Mouse (Mus musculus) limb, embryonic 15.5 days (tissue): ENCODE data around the gene Emc9. TPM values are rescaled to one million over a fixed set of nuclear protein-coding genes. Genes with fewer than 3 reads are reported as not detected.

ENCODE experiments used
- ATAC-seq: fragments of 200-750 bp; cut with Nextera tagmentation; 2 replicates; pipeline ENCODE4 v1.8.0; 2017; ENCODE audit warnings: low read depth, moderate TSS enrichment; ENCODE audit not compliant: insufficient number of reproducible peaks, low FRiP score, low TSS enrichment
- H3K27ac ChIP-seq: fragments of 300-500 bp; sonication (generic); 2 replicates; pipeline ENCODE4 v1.5.1; 2015; ENCODE audit warnings: moderate library complexity, mild to moderate bottlenecking, inconsistent platforms
- H3K27me3 ChIP-seq: fragments of 300-500 bp; sonication (generic); 2 replicates; pipeline ENCODE4 v1.6.1; 2015; ENCODE audit warnings: inconsistent platforms
- H3K36me3 ChIP-seq: fragments of 300-500 bp; sonication (generic); 2 replicates; pipeline ENCODE4 v1.6.1; 2015; ENCODE audit warnings: inconsistent platforms
- H3K4me1 ChIP-seq: fragments of 300-500 bp; sonication (generic); 2 replicates; pipeline ENCODE4 v1.6.1; 2015; ENCODE audit warnings: inconsistent platforms
- H3K4me2 ChIP-seq: fragments of 300-500 bp; sonication (generic); 2 replicates; pipeline ENCODE4 v1.6.1; 2015; ENCODE audit warnings: mild to moderate bottlenecking, inconsistent platforms
- H3K4me3 ChIP-seq: fragments of 300-500 bp; sonication (generic); 2 replicates; pipeline ENCODE4 v1.5.1; 2015; ENCODE audit warnings: mild to moderate bottlenecking, inconsistent platforms
- H3K9ac ChIP-seq: fragments of 300-500 bp; sonication (generic); 2 replicates; pipeline ENCODE4 v1.6.1; 2015; ENCODE audit warnings: inconsistent platforms
- H3K9me3 ChIP-seq: fragments of 300-500 bp; sonication (generic); 2 replicates; pipeline ENCODE4 v1.6.1; 2016; ENCODE audit warnings: inconsistent platforms
- WGBS: fragments of 180-500 bp; shearing (Covaris S2); methylation state at CpG from one replicate; pipeline ENCODE4 v1.1.7; 2015; 5-methylcytosine and 5-hydroxymethylcytosine counted together
- polyA plus RNA-seq: library from polyadenylated mRNA; unstranded; fragments of >200 nt; fragmentation: Nextera tagmentation; extraction: Ambion mirVana; gene quantifications from 2 replicates; pipeline ENCODE4 v1.2.1, GENCODE M21; 2015

Emc9 gene
- 12.6 and 16.2 TPM in 2 replicates for polyA plus RNA-seq

DNA sequence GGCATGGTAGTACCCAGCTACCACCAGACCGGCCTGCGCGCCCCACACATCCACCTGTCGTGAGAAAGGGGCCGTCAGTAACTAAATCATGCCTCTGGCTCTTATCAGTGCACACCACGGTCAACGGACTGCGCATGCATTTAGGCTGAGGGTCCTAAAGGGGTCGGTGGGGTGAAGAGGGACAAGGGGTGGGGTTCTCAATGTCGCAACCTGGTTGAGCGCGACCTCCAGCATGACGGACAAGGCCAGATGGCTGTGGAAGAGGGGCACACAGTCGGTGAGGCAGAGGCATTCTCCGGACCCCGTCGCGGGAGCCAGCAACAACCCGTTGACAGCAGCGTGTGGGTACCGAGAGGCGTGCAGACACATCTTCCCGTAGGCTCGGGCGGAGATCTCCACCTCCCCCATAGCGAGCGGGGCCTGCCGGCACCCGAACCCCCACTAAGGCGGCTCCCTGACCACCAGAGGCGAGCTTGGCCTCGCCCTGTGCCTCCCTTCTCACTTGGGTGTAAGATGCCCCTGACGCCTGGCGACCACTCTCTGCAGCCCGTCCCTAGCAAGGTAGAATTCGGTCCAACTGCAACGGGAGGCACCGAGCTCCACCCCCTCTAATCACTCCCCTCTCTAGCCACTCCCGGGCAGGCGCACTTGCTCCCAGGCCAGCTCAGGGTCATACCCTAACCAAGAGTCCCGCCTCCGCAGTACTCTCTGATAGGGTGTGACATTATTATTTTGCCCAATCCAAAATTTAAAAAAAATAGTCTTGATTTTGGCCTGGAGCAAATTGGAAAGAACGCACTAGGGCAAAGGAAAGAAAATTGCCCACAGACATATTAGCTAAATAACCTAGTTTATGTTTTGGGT lies at the start of gene Emc9:
Gene Emc9 (minus strand): TSS at position 601 of the 864 bp plus-strand sequence.
- peak within 1 kb of the TSS; percentile 86 for H3K4me2 ChIP-seq
- no peaks in the 10 kb centered on the region for H3K9me3 ChIP-seq
- peaks cover 19% of the 10 kb centered on the region for H3K4me1 ChIP-seq
- H3K9ac ChIP-seq, result peak within 1 kb of the TSS; percentile 26
- H3K4me3 ChIP-seq, result peak within 1 kb of the TSS; percentile 51
- 0 out of 2 replicates have a peak within 1 kb of the TSS, but pooled peaks have one; percentile 19 for H3K27ac ChIP-seq
- peaks cover 38% of the 10 kb centered on the region for H3K36me3 ChIP-seq
- H3K27me3 ChIP-seq, result no peaks in the 10 kb centered on the region
- WGBS, result 3% methylated on average over 38 of the region's 43 CpGs
- peak; percentile 53; the same call in 1 of the 2 replicates for ATAC-seq

DNA sequence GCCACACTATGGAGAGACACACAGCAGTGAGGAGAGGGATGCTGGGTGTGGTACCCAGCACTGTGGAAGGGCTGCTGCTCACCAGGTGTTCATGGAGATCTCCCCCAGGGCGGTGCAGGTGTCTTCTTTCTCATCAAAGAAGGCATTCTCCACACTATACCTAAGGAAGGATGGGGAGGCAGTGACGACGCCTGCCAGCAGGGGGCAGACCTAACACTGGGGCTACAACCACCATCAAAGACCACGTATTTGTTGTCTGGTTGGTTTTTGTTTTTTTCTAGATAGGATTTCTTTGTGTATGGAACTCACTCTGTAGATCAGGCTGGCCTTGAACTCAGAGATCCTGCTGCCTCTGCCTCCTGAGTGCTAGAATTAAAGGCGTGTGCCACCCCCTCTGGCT lies 44.2 kb upstream of the Emc9 start:
- Histone ChIP-seq H3K9ac (no peak overlapping the region), H3K27me3 (no peaks in the 10 kb centered on the region), H3K9me3 (no peaks in the 10 kb centered on the region), H3K36me3 (peaks cover 100% of the 10 kb centered on the region), H3K27ac (no peak overlapping the region), H3K4me3 (no peak overlapping the region), H3K4me2 (no peak overlapping the region), H3K4me1 (peaks cover 6% of the 10 kb centered on the region)
- 56% methylated on average over 5 of the region's 5 CpGs for WGBS
- ATAC-seq, result no peak

DNA sequence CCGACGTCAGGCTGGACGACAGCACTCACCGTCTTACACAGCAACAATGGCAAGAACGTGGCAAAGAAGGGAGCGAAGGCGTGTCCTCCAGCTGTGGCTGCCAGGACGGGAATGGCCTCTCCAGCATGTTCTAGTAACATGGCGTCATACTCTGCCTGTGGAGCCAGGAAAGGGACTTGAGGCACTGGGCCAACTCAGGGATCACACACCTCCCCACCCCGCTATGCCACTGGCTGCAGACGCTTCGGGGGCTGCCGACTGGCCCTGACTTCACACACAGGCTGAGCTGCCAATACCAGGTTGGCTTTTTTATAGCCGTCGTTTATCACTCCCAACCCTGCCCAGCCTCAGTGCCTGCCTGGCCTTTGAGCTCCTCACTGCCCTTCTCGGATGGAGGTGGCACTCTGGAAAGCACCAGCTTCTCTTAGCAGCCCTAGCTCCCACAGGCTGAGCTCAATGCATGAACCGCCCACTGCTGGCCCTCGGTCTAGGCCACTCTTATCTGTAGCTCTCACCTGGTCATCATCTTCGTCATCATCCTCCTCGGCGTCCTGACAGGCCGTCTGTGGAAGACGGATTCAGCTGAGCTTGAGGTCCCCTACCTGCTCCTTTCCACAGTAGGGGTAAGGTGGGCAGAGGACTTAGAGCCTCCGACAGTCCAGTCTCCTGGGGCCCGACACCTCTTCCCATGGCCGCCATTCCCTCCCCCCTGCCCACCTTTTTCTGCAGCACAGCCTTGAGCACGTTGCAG lies 43.1 kb upstream of the Emc9 start:
- Histone ChIP-seq H3K9me3 (no peaks in the 10 kb centered on the region), H3K27me3 (no peaks in the 10 kb centered on the region), H3K4me2 (no peak overlapping the region), H3K27ac (no peak overlapping the region), H3K36me3 (peaks cover 98% of the 10 kb centered on the region), H3K4me1 (no peaks in the 10 kb centered on the region), H3K4me3 (no peak overlapping the region), H3K9ac (no peak overlapping the region)
- WGBS, result 80% methylated on average over 27 of the region's 27 CpGs
- ATAC-seq, result no peak

DNA sequence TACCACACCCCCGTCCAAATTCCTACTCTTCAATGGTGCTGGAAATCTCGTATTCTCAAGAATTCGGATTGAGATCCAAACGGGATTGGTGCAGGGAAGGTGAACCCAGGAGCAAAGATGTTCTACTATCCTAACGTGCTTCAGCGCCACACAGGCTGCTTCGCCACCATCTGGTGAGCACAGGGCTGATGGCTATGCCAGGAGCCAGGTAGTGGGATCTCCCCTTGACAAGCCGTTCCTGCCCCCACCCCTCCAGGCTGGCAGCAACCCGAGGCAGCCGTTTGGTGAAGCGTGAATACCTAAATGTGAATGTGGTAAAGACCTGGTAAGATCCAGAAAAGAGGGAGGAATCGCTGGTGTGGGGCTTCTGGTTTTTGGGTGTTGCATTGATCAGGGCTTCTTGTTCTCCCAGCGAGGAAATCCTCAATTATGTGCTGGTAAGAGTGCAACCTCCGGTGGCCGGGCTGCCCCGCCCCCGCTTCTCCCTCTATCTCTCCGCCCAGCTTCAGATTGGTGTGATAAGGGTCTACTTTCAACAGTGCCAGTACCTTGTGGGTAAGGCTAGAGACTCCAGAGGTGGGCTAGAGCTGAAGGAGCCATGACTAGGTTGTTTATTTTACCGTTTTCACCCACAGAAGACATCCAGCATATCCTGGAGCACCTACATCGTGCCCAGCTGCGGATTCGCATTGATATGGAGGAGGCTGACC lies 33.5 kb upstream of the Emc9 start:
- Histone ChIP-seq H3K9me3 (no peaks in the 10 kb centered on the region), H3K4me1 (peaks cover 6% of the 10 kb centered on the region; the same call in 1 of the 2 replicates), H3K27ac (no peak overlapping the region), H3K4me2 (peak overlapping the region; percentile 37), H3K9ac (no peak overlapping the region), H3K36me3 (0 out of 2 replicates have a peak, but pooled peaks cover 5% of the 10 kb centered on the region), H3K27me3 (no peaks in the 10 kb centered on the region), H3K4me3 (peak overlapping the region; percentile 20)
- no peak for ATAC-seq
- WGBS, result 44% methylated on average over 22 of the region's 22 CpGs

DNA sequence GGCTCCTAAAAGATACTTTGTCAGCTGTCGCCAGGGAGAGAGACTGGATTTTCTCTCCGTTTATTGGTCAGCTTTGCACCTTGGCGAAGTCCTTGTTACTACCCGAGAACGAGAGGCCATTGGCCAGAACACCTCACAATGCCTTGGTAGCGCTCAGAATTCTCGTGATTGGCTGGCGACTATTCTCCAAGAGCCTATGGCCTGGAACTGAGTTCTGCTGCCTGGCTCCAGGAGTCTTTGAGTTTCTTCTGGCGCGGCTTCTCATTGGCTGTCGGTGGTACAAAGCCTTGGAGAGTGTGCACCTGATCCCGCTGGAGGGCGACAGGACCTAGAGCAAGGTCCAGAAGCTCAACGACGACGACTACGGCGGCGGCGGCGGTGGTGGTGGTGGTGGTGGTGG lies 32.7 kb upstream of the Emc9 start, which contains the start of gene Rec8:
Gene Rec8 (plus strand): TSS at position 216 of the 400 bp plus-strand sequence.
- Histone ChIP-seq H3K27me3 (no peaks in the 10 kb centered on the region), H3K4me2 (peak within 1 kb of the TSS; percentile 37), H3K27ac (no peak within 1 kb of the TSS), H3K36me3 (no peaks in the 10 kb centered on the region), H3K9ac (no peak within 1 kb of the TSS), H3K4me3 (peak within 1 kb of the TSS; percentile 20), H3K9me3 (no peaks in the 10 kb centered on the region), H3K4me1 (peaks cover 6% of the 10 kb centered on the region; the same call in 1 of the 2 replicates)
- ATAC-seq, result peak; percentile 42; the same call in 1 of the 2 replicates
- 17% methylated on average over 21 of the region's 21 CpGs for WGBS

DNA sequence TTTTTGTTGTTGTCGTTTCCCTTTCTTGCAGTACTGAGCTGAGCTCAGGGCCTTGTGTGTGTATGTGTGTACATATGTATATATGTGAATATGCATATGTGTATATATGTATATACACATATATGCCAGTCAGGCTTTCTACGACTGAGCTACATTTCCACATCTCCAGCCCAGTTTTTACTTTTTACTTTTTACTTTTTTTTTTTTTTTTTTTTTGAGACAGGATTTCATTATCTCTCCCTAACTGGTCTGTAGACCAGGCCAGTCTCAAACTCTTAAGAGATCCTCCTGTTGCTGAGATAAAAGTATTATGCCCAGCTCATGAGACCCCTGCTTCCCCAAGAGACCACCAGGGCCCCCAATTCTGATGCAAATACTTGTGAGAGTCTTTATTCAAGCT lies 31.7 kb upstream of the Emc9 start:
- Histone ChIP-seq H3K27me3 (no peaks in the 10 kb centered on the region), H3K4me3 (no peak overlapping the region), H3K27ac (no peak overlapping the region), H3K9ac (no peak overlapping the region), H3K36me3 (no peaks in the 10 kb centered on the region), H3K4me1 (peaks cover 6% of the 10 kb centered on the region; the same call in 1 of the 2 replicates), H3K9me3 (no peaks in the 10 kb centered on the region), H3K4me2 (no peak overlapping the region)
- WGBS, result 78% methylated on average over 2 of the region's 2 CpGs
- no peak for ATAC-seq

DNA sequence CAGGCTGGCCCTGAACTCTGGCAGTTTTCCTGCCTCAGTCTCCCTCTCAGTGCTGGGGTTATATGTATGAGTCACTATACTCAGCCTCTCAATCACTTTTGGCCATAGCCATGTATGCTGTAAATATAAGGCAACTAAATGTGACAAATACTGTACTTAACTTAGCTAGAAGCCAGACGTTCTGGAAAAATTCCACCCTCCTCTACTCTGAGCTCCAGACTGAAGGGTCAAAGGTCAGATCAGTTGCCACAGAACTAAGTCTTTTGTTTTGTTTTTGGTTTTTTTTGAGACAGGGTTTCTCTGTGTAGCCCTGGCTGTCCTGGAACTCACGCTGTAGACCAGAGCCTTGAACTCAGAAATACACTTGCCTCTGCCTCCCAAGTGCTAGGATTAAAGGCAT lies 30.8 kb upstream of the Emc9 start:
- no peak overlapping the region for H3K27ac ChIP-seq
- peaks cover 6% of the 10 kb centered on the region; the same call in 1 of the 2 replicates for H3K4me1 ChIP-seq
- no peak overlapping the region for H3K9ac ChIP-seq
- no peaks in the 10 kb centered on the region for H3K27me3 ChIP-seq
- no peaks in the 10 kb centered on the region for H3K36me3 ChIP-seq
- no peak for ATAC-seq
- no peak overlapping the region for H3K4me3 ChIP-seq
- no peak overlapping the region for H3K4me2 ChIP-seq
- H3K9me3 ChIP-seq, result no peaks in the 10 kb centered on the region
- 55% methylated on average over 2 of the region's 2 CpGs for WGBS

DNA sequence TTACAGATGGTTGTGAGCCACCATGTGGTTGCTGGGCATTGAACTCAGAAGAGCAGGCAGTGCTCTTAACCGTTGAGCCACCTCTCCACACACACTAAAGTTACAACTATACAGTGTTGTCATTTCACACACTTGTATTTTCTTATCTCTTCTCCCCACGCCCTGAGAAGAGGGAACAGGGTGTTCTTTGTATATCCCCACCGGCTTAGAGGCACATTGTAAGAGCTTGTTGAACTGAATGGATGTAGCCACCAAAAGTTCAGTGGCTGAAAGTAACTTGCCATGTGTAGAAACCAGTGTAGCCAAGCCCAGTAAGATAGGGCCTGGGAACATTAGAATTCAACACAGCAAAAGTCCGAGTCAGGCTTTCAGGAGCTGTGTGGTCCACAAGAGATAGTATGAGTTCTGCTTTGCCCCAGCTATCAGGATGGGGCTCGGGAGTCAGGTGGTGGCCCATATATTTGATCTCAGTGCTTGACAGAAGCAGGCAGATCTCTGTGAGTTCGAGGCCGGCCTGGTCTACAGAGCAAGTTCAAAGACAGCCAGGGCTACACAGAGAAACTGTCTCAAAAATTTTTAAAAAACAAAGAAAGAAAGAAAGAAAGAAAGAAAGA lies 29.6 kb upstream of the Emc9 start:
- Histone ChIP-seq H3K9me3 (no peaks in the 10 kb centered on the region), H3K4me2 (no peak overlapping the region), H3K27me3 (no peaks in the 10 kb centered on the region), H3K4me3 (no peak overlapping the region), H3K4me1 (peaks cover 6% of the 10 kb centered on the region; the same call in 1 of the 2 replicates), H3K36me3 (peaks cover 5% of the 10 kb centered on the region; the same call in 1 of the 2 replicates), H3K27ac (no peak overlapping the region), H3K9ac (no peak overlapping the region)
- no peak for ATAC-seq
- WGBS, result 76% methylated on average over 7 of the region's 7 CpGs

DNA sequence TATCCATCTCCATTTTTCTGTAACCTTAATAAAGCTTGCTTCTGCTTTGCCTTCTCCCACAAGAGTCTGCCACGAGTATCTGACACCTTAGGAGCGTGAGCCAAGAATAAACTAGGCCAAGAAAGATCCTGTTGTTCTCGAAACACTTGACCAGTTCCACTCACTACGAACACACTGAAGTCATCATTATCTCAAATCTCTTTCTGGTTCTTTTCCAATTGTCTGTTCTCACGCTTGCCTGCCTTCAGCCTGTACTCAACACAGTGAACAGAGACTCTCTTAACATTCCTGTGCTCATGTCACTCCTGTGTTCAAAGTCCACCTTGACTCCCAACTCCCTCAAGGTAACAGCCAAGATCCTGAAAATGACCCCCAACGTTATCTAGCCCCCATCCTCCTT lies 28.2 kb upstream of the Emc9 start:
- Histone ChIP-seq H3K4me3 (no peak overlapping the region), H3K27ac (no peak overlapping the region), H3K9ac (no peak overlapping the region), H3K9me3 (no peaks in the 10 kb centered on the region), H3K4me2 (no peak overlapping the region), H3K4me1 (no peaks in the 10 kb centered on the region), H3K36me3 (peaks cover 19% of the 10 kb centered on the region), H3K27me3 (no peaks in the 10 kb centered on the region)
- WGBS, result 57% methylated on average over 6 of the region's 6 CpGs
- ATAC-seq, result no peak

DNA sequence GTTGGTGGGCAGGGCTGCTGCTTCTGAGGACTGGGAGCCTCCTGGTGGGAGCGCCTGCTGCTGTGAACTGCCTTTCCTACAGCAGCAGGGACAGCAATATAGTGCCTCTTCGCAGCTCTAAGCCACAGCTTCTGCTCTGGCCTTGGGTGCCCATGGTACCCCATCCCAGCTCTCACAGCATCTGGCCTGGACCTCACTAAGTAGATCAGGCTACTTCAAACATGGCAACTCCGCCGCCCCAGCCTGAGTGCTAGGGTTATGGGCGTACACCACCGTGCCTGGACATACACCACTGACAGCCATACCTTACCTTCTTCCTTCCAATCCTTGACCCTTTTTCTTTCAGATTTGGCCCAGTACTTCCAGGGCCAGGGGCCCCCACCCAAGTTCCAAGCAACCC lies 23.2 kb upstream of the Emc9 start:
- Histone ChIP-seq H3K4me2 (no peak overlapping the region), H3K9me3 (no peaks in the 10 kb centered on the region), H3K27ac (no peak overlapping the region), H3K36me3 (peaks cover 48% of the 10 kb centered on the region), H3K4me1 (peaks cover 15% of the 10 kb centered on the region), H3K27me3 (no peaks in the 10 kb centered on the region), H3K9ac (no peak overlapping the region), H3K4me3 (no peak overlapping the region)
- ATAC-seq, result no peak
- 93% methylated on average over 6 of the region's 6 CpGs for WGBS

DNA sequence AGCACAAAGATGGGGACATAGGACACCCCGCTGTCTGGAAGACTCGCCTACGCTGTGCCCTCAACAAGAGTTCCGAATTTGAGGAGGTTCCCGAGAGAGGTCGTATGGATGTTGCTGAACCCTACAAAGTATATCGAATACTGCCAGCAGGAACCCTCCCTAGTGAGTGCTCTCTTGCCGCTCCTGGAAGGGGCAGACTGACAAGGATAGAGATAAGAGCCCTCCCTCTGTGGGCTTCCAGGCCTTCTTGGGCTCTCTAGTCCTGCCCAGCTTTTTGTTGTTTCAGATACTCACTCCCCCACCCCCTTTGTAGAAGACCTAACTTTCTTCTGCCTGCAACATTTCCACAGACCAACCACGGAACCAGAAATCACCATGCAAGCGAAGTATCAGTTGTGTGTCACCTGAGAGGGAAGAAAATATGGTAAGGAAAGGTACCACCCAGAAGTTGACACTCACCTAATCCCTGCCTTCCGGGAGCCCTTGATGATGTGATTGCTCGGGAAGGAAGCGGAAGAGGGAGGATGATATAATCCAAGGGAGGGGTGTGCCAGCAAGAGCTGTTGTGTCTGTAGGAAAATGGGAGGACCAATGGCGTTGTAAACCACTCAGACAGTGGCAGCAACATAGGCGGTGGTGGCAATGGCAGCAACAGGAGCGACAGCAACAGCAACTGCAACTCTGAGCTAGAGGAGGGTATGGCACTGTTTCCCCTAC lies 20.8 kb upstream of the Emc9 start:
- Histone ChIP-seq H3K27ac (no peak overlapping the region), H3K36me3 (peaks cover 71% of the 10 kb centered on the region), H3K4me2 (no peak overlapping the region), H3K9ac (no peak overlapping the region), H3K9me3 (no peaks in the 10 kb centered on the region), H3K4me3 (no peak overlapping the region), H3K4me1 (peaks cover 22% of the 10 kb centered on the region), H3K27me3 (no peaks in the 10 kb centered on the region)
- WGBS, result 93% methylated on average over 16 of the region's 16 CpGs
- no peak for ATAC-seq
